In the genomic region with DNA sequence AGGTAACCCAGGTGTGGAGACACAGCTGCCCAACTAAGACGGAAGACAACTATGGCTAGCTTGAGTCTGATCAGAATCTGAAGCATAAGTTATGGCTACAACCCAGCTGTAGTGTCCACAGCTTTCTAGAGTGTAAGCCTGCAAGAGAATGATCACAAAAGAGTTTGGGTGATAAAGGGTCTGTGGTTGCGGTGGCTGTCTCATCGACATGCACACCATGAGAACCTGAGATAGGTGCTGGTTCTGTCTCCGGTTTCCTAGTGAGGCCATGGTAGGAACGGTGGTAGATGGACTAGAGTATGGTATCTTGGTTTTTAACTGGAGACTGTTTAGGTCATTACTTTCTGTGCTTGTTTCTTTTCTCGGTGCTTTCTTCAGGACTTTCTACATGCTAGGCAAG, we compare ENCODE assay signal across 16 mouse cellular contexts.
"Had no signal": no experiment of that assay in that cellular context is flagged by ENCODE, and none has a peak within 500 bp of the region (broad histone marks: within the 10 kb centered on the region; RNA-seq: fewer than 3 reads in every experiment).

No protein-coding gene starts in this region.

- H3K9me3 ChIP-seq: kidney, embryonic 15.5 days; limb, embryonic 10.5 days; megakaryocyte, embryonic 14.5 days; midbrain, embryonic 13.5 days; neural tube, embryonic 15.5 days had no signal

- ATAC-seq: intestine, embryonic 16.5 days; midbrain, embryonic 13.5 days had no signal

- H3K4me3 ChIP-seq: kidney, embryonic 15.5 days; left cerebral cortex, adult 2 months; limb, embryonic 10.5 days; megakaryocyte, embryonic 14.5 days; midbrain, embryonic 13.5 days; myocyte; neural tube, embryonic 15.5 days had no signal

- H3K27ac ChIP-seq: kidney, embryonic 15.5 days; left cerebral cortex, adult 2 months; limb, embryonic 10.5 days; midbrain, embryonic 13.5 days; neural tube, embryonic 15.5 days had no signal

- H3K9ac ChIP-seq: kidney, embryonic 15.5 days; lung, embryonic 14.5 days; midbrain, embryonic 13.5 days; neural tube, embryonic 15.5 days had no signal

- H3K27me3 ChIP-seq: kidney, embryonic 15.5 days; megakaryocyte, embryonic 14.5 days; midbrain, embryonic 13.5 days; neural tube, embryonic 15.5 days had no signal

- DNase-seq: kidney, adult 2 months; kidney, postnatal 14 days; lung, embryonic 14.5 days; lung, postnatal 10 days; lung, postnatal 4 days; right cerebral cortex, adult 18-20 months; right cerebral cortex, postnatal 25 days; thymus, postnatal 14 days had no signal

- H3K4me2 ChIP-seq: kidney, embryonic 15.5 days; lung, embryonic 14.5 days; midbrain, embryonic 13.5 days; neural tube, embryonic 15.5 days had no signal
